Mouse (Mus musculus): ENCODE measurements around the gene Kif7. TPM values are rescaled to one million over a fixed set of nuclear protein-coding genes. Genes with fewer than 3 reads are reported as not detected.

Kif7 gene
- polyA plus RNA-seq, 1 experiment from 2014 or later, result 5.9 TPM

GRCm38 (mm10) chr7:79744051-79744450 lies 28.5 kb upstream of the Kif7 start:
- 93% methylated on average over 9 of the region's 9 CpGs for WGBS
- Histone ChIP-seq H3K9me3 (ENCODE audit: control insufficient read depth, low read length) (no peaks in the 10 kb centered on the region), H3K4me2 (replicated peaks; ENCODE audit: low read depth, low read length) (no peak overlapping the region), H3K27me3 (ENCODE audit: control insufficient read depth, insufficient read depth, low read length) (no peaks in the 10 kb centered on the region; the same call in 1 of the 2 replicates), H3K9ac (ENCODE audit: low read depth, low read length) (no peak overlapping the region), H3K36me3 (ENCODE audit: control insufficient read depth, insufficient read depth, low read length) (no peaks in the 10 kb centered on the region), H3K27ac (ENCODE audit: low read depth, low read length) (no peak overlapping the region), H3K4me3 (ENCODE audit: low read length) (no peak overlapping the region), H3K4me1 (ENCODE audit: control insufficient read depth, insufficient read depth, low read length) (no peaks in the 10 kb centered on the region)
- ATAC-seq (ENCODE audit: low FRiP score, low TSS enrichment), result no peak

- WGBS, result 2% methylated on average over 46 of the region's 46 CpGs
- peak; percentile 91 for ATAC-seq (ENCODE audit: low FRiP score, low TSS enrichment)
Measured at GRCm38 (mm10) chr7:79742659-79743536, 27.4 kb upstream of the Kif7 start, which contains the start of the genes Pex11a and Wdr93. Gene Pex11a, minus strand, starts transcription at chr7:79743131. Gene Wdr93, plus strand, starts transcription at chr7:79743163.

GRCm38 (mm10) chr7:79742277-79742658 lies 26.7 kb upstream of the Kif7 start:
- Histone ChIP-seq H3K27ac (ENCODE audit: low read depth, low read length) (no peak overlapping the region), H3K27me3 (ENCODE audit: control insufficient read depth, insufficient read depth, low read length) (no peaks in the 10 kb centered on the region), H3K4me1 (ENCODE audit: control insufficient read depth, insufficient read depth, low read length) (no peaks in the 10 kb centered on the region), H3K9me3 (ENCODE audit: control insufficient read depth, low read length) (no peaks in the 10 kb centered on the region), H3K9ac (ENCODE audit: low read depth, low read length) (peak overlapping the region; percentile 68), H3K36me3 (ENCODE audit: control insufficient read depth, insufficient read depth, low read length) (peaks cover 3% of the 10 kb centered on the region; the same call in 1 of the 2 replicates), H3K4me3 (ENCODE audit: low read length) (peak overlapping the region; percentile 78), H3K4me2 (replicated peaks; ENCODE audit: low read depth, low read length) (peak overlapping the region; percentile 97)
- ATAC-seq (ENCODE audit: low FRiP score, low TSS enrichment), result no peak
- WGBS, result 21% methylated on average over 11 of the region's 11 CpGs

More at GRCm38 (mm10) chr7:79742659-79743536, 27.4 kb upstream of the Kif7 start, which contains the start of the genes Pex11a and Wdr93:
- H3K27me3 ChIP-seq (ENCODE audit: control insufficient read depth, insufficient read depth, low read length), result no peaks in the 10 kb centered on the region; the same call in 1 of the 2 replicates
- H3K36me3 ChIP-seq (ENCODE audit: control insufficient read depth, insufficient read depth, low read length), result no peaks in the 10 kb centered on the region
- H3K9ac ChIP-seq (ENCODE audit: low read depth, low read length), result peak within 1 kb of the TSS; percentile 68
- peak within 1 kb of the TSS; percentile 78 for H3K4me3 ChIP-seq (ENCODE audit: low read length)
- no peak within 1 kb of the TSS for H3K27ac ChIP-seq (ENCODE audit: low read depth, low read length)
- peak within 1 kb of the TSS; percentile 97 for H3K4me2 ChIP-seq (replicated peaks; ENCODE audit: low read depth, low read length)
- H3K4me1 ChIP-seq (ENCODE audit: control insufficient read depth, insufficient read depth, low read length), result no peaks in the 10 kb centered on the region
- H3K9me3 ChIP-seq (ENCODE audit: control insufficient read depth, low read length), result no peaks in the 10 kb centered on the region

- no peak overlapping the region for H3K9ac ChIP-seq (ENCODE audit: low read depth, low read length)
- H3K4me3 ChIP-seq (ENCODE audit: low read length), result no peak overlapping the region
- 77% methylated on average over 4 of the region's 4 CpGs for WGBS
- H3K4me2 ChIP-seq (replicated peaks; ENCODE audit: low read depth, low read length), result no peak overlapping the region
- H3K27me3 ChIP-seq (ENCODE audit: control insufficient read depth, insufficient read depth, low read length), result no peaks in the 10 kb centered on the region
- H3K4me1 ChIP-seq (ENCODE audit: control insufficient read depth, insufficient read depth, low read length), result no peaks in the 10 kb centered on the region
- H3K36me3 ChIP-seq (ENCODE audit: control insufficient read depth, insufficient read depth, low read length), result peaks cover 4% of the 10 kb centered on the region; the same call in 1 of the 2 replicates
- no peaks in the 10 kb centered on the region for H3K9me3 ChIP-seq (ENCODE audit: control insufficient read depth, low read length)
- no peak overlapping the region for H3K27ac ChIP-seq (ENCODE audit: low read depth, low read length)
- ATAC-seq (ENCODE audit: low FRiP score, low TSS enrichment), result no peak
Measured at GRCm38 (mm10) chr7:79740279-79740678, 24.8 kb upstream of the Kif7 start.

GRCm38 (mm10) chr7:79738913-79739312 lies 23.4 kb upstream of the Kif7 start:
- 86% methylated on average over 2 of the region's 2 CpGs for WGBS
- H3K9ac ChIP-seq (ENCODE audit: low read depth, low read length), result no peak overlapping the region
- no peak overlapping the region for H3K4me2 ChIP-seq (replicated peaks; ENCODE audit: low read depth, low read length)
- H3K36me3 ChIP-seq (ENCODE audit: control insufficient read depth, insufficient read depth, low read length), result peaks cover 4% of the 10 kb centered on the region; the same call in 1 of the 2 replicates
- no peaks in the 10 kb centered on the region for H3K27me3 ChIP-seq (ENCODE audit: control insufficient read depth, insufficient read depth, low read length)
- no peaks in the 10 kb centered on the region for H3K9me3 ChIP-seq (ENCODE audit: control insufficient read depth, low read length)
- H3K4me1 ChIP-seq (ENCODE audit: control insufficient read depth, insufficient read depth, low read length), result no peaks in the 10 kb centered on the region
- H3K4me3 ChIP-seq (ENCODE audit: low read length), result no peak overlapping the region
- no peak for ATAC-seq (ENCODE audit: low FRiP score, low TSS enrichment)
- H3K27ac ChIP-seq (ENCODE audit: low read depth, low read length), result no peak overlapping the region

- H3K4me2 ChIP-seq (replicated peaks; ENCODE audit: low read depth, low read length), result no peak overlapping the region
- H3K27me3 ChIP-seq (ENCODE audit: control insufficient read depth, insufficient read depth, low read length), result no peaks in the 10 kb centered on the region
- peaks cover 4% of the 10 kb centered on the region; the same call in 1 of the 2 replicates for H3K36me3 ChIP-seq (ENCODE audit: control insufficient read depth, insufficient read depth, low read length)
- no peak for ATAC-seq (ENCODE audit: low FRiP score, low TSS enrichment)
- no peaks in the 10 kb centered on the region for H3K4me1 ChIP-seq (ENCODE audit: control insufficient read depth, insufficient read depth, low read length)
- no peak overlapping the region for H3K9ac ChIP-seq (ENCODE audit: low read depth, low read length)
- H3K9me3 ChIP-seq (ENCODE audit: control insufficient read depth, low read length), result no peaks in the 10 kb centered on the region
- WGBS, result 88% methylated on average over 14 of the region's 14 CpGs
- no peak overlapping the region for H3K27ac ChIP-seq (ENCODE audit: low read depth, low read length)
- no peak overlapping the region for H3K4me3 ChIP-seq (ENCODE audit: low read length)
Measured at GRCm38 (mm10) chr7:79736511-79736910, 21.0 kb upstream of the Kif7 start.

- Histone ChIP-seq H3K4me3 (ENCODE audit: low read length) (no peak overlapping the region), H3K9ac (ENCODE audit: low read depth, low read length) (no peak overlapping the region), H3K27me3 (ENCODE audit: control insufficient read depth, insufficient read depth, low read length) (no peaks in the 10 kb centered on the region), H3K9me3 (ENCODE audit: control insufficient read depth, low read length) (no peaks in the 10 kb centered on the region), H3K36me3 (ENCODE audit: control insufficient read depth, insufficient read depth, low read length) (peaks cover 4% of the 10 kb centered on the region; the same call in 1 of the 2 replicates), H3K4me1 (ENCODE audit: control insufficient read depth, insufficient read depth, low read length) (no peaks in the 10 kb centered on the region), H3K27ac (ENCODE audit: low read depth, low read length) (no peak overlapping the region), H3K4me2 (replicated peaks; ENCODE audit: low read depth, low read length) (no peak overlapping the region)
- no peak for ATAC-seq (ENCODE audit: low FRiP score, low TSS enrichment)
- 79% methylated on average over 8 of the region's 8 CpGs for WGBS
Measured at GRCm38 (mm10) chr7:79734563-79734962, 19.0 kb upstream of the Kif7 start.

- 58% methylated on average over 4 of the region's 4 CpGs for WGBS
- ATAC-seq (ENCODE audit: low FRiP score, low TSS enrichment), result no peak
- Histone ChIP-seq H3K9ac (ENCODE audit: low read depth, low read length) (no peak within 1 kb of the TSS), H3K27me3 (ENCODE audit: control insufficient read depth, insufficient read depth, low read length) (no peaks in the 10 kb centered on the region), H3K4me2 (replicated peaks; ENCODE audit: low read depth, low read length) (no peak within 1 kb of the TSS), H3K36me3 (ENCODE audit: control insufficient read depth, insufficient read depth, low read length) (peaks cover 4% of the 10 kb centered on the region; the same call in 1 of the 2 replicates), H3K4me3 (ENCODE audit: low read length) (no peak within 1 kb of the TSS), H3K4me1 (ENCODE audit: control insufficient read depth, insufficient read depth, low read length) (no peaks in the 10 kb centered on the region), H3K9me3 (ENCODE audit: control insufficient read depth, low read length) (no peaks in the 10 kb centered on the region), H3K27ac (ENCODE audit: low read depth, low read length) (no peak within 1 kb of the TSS)
Measured at GRCm38 (mm10) chr7:79732622-79733021, 17.1 kb upstream of the Kif7 start, which contains the start of gene Plin1. Gene Plin1, minus strand, starts transcription at chr7:79732903.

GRCm38 (mm10) chr7:79731438-79731837 lies 15.9 kb upstream of the Kif7 start:
- WGBS, result 86% methylated on average over 13 of the region's 13 CpGs
- no peak overlapping the region for H3K4me2 ChIP-seq (replicated peaks; ENCODE audit: low read depth, low read length)
- H3K4me3 ChIP-seq (ENCODE audit: low read length), result no peak overlapping the region
- H3K36me3 ChIP-seq (ENCODE audit: control insufficient read depth, insufficient read depth, low read length), result no peaks in the 10 kb centered on the region
- no peak overlapping the region for H3K9ac ChIP-seq (ENCODE audit: low read depth, low read length)
- no peak overlapping the region for H3K27ac ChIP-seq (ENCODE audit: low read depth, low read length)
- no peaks in the 10 kb centered on the region for H3K27me3 ChIP-seq (ENCODE audit: control insufficient read depth, insufficient read depth, low read length)
- H3K4me1 ChIP-seq (ENCODE audit: control insufficient read depth, insufficient read depth, low read length), result no peaks in the 10 kb centered on the region
- no peak for ATAC-seq (ENCODE audit: low FRiP score, low TSS enrichment)
- no peaks in the 10 kb centered on the region for H3K9me3 ChIP-seq (ENCODE audit: control insufficient read depth, low read length)

Data from kidney, embryonic 14.5 days (tissue).